Mouse (Mus musculus): Measurements from ENCODE around the gene Nid1.
"Not testable (repeated sequence)": the region's sequence is repeated elsewhere in the genome, so short reads cannot be mapped to it uniquely, and the experiment has no call there.

Gene Nid1

DNA sequence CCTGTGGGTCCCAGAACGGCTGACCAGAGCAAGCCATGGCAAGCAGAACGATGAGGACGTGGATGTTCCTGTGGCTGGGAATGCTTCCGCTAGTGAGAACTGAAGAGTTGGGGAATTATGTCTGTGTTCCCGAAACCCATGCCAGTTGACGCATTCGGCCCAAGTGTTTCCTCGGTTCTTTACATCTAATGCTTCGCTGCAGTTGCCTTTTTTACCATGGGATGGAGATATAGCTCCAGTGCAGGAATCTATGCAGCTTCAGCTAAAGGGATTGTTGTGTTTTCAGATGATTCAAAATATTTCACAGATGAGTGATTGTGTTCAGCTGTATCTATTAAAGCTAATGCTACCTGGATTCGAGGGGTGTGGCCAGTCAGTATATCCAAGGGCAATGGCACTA is 105.7 kb downstream of the Nid1 start:
- DNase-seq (ENCODE audit: low read depth): not testable (repeated sequence)

DNA sequence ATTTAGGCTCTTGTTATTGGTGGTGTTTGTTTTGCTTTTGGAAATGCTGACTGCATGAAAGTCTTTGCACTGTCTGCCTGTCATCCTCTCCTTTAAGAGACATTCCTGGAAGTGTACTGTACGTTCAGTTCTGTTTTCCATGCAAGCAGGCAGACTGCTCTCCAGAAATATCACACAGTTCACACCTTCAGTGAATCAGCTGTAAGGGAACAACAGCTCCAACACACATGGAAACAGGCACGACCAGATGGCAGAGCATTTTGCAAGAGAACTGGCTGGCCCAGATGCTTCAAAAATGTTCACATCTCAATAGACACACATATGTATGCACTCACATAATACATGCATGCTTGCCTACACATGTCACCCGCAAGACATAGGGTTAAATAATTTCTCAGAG is 109.4 kb downstream of the Nid1 start:
- DNase-seq (ENCODE audit: low read depth): no peak

DNA sequence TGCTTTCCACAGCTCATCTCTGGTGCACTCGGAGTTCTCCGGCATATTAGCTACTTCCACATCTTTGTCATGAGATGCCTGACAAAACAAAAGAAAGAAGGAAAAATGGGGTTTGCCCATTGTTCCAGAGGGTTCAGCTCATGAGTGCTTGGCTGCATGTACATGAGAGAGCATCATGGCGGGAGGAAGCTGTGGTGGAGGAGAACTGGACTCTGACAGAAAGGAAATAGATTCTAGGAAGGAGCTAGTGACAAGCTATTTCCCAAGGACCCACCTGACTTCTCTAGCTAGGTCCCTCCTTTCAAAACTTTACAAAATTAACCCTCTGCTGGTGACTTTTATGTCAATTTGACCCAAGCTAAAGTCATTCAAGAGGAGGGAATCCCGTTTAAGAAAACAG is 110.5 kb downstream of the Nid1 start:
- no peak for DNase-seq (ENCODE audit: low read depth)

DNA sequence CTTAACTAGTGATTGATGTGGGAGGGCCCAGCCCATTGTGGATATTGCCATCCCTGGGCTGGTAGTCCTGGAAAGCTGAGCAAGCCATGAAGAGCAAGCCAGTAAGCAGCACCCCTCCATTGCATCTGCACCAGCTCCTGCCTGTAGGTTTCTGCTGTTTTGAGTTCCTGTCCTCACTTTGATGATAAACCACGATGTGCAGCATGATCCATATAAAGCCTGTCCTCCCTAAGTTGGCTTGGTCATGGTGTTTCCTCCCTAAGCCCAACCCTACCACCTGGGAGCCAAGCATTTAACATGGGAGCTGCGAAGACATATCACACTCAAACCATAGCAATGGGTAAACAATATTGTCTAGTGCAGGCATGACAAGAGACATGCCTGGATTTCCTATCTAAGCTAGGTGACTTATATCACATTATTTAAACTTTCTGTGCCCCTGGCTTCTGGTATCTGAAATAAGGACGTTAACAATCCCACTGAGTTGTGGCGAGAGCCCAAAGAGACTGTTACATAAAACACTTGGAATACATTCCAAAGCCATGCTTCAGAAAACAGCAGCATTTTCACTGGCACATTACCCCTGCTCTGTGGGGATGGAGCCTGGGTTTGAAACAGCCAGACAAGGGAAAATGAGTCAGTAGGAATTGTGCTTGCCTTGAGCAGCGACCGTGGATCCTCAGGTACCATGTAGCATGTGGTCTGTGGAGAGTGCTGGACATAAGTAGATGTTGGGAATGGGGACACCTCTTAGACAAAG is 111.3 kb downstream of the Nid1 start:
- no peak for DNase-seq (ENCODE audit: low read depth)

DNA sequence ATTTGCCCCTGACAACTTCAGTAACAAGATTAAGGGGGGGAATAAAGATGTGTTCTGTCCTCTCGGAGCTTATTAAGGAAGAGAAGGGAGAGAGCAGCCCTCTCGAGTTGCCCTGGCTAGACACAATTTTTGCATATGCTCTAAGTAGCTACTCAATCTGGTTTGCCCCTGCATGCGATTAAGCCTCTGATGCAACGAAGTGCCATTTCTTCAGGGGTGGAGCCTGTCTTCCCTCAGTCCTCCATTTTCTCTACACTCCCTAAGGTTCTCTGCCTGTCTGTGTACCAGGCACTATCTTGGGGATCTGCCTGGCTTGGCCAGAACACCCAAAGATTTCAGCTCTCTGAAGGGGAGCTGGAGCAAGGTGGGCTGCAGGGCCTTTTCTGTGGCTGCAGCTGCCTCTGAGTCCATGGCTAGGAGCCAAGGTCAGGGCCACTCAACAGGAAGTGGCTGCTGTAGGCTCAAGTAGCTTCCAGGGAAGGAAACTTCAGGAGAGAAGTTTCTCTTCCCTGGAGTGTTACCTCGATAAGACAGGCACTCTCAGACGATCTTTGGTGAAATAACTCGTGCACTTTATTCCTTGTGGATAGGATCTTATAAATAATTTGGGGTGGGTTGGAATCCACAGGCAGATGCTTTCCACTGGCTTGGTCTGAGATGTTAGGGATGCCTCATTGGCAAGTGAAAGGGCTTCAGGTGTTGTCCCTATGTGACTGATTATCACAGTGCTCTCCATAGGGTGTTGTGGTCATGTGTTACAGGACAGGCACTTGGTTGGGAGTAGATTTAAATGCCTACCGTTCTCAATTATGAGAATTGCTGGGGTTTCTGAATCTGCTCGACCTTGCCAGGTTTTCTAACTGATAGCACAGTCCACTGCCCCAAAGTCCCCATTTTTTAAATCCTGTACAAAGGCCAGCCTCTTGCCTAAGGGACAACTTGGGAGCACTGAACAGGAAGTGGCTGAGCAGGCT is 112.6 kb downstream of the Nid1 start:
- DNase-seq (ENCODE audit: low read depth): no peak

DNA sequence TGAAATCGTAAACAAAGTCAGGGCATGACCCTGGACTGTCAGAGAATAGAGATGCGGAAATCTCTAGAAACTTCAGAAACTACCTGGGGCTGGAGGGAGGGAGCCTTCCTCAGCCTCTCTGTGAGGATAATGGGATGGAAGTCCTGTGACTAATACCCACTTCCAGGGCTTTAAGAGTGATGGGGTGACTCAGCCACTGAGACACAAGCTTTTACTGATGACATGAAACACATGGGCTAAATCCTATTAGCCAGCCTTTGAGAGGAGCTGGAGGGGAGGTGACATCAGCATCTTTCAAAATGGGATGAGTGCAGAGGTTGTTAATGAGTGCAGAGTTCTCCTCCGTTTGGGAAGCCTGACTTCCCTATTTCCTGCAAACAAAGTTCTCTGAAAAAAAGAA is 114.7 kb downstream of the Nid1 start:
- DNase-seq (ENCODE audit: low read depth): no peak

DNA sequence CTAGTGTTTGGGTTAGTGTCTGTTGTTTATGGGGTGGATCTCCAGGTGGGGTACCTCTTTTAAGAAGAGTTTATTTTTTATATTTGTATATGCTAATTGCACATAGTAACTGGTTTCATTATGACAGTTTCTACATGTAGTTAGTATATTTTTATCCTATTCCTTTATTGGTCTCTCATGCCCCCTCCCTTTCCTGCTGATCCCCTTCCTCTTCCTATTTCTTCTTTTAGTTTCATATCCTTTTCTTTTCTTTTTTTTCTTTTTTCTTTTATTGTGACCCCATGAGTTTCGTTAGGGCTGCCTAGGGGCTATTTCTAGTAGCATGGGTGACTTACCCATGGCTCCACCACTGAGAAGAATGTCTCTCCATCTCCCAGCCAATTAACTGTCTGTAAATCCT is 116.3 kb downstream of the Nid1 start:
- DNase-seq (ENCODE audit: low read depth): no peak

DNA sequence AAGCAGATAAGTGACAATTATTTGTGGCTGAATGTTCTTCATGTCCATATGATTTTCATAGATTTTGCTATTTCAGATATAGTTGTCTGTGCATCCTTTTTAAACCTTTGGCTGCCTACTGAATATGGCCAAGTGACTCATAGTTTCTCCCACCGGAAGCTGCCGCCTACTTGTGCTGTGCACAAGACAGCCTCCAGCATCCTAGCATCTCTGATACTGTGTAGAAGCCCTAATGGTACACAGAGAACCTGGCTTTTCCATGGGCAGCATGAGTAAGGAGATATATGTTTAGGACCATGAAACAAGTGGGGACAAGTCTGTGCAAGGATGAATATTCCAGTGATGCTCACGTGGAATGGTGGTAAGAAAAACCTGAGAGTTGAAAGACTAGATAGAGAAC is 117.8 kb downstream of the Nid1 start:
- no peak for DNase-seq (ENCODE audit: low read depth)

DNA sequence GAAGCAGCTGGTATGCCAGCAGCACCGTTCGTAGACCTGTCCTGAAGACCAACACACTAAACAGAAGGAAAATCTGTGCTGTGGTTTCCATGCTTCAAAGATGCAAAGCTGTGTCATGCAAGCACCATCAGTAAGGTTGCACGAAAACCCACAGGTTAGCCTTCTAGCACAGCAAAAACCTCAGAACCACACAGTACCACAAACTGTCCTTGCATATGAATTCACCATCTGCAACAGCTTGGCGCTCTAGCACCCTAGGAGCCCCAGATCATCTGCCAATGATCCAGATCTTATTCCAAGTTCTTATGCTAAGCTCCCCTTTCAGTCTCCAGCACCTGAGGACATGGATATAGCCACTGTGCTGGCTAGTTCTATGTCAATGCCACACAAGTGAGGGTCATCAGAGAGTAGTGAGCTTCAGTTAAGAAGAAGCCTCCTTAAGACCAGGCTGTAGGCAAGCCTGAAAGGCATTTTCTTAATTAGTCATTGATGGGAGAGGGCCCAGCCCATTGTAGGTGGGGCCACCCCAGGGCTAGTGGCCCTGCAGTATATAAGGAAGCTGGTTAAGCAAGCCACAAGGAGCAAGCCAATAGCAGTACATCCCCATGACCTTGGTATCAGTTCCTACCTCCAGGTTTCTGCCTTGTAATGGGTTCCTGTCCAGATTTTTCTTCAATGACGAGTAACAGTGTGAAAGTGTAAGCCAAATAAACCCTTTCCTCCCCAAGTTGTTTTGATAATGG is 119.8 kb downstream of the Nid1 start:
- peak; percentile 22 for DNase-seq (ENCODE audit: low read depth)

DNA sequence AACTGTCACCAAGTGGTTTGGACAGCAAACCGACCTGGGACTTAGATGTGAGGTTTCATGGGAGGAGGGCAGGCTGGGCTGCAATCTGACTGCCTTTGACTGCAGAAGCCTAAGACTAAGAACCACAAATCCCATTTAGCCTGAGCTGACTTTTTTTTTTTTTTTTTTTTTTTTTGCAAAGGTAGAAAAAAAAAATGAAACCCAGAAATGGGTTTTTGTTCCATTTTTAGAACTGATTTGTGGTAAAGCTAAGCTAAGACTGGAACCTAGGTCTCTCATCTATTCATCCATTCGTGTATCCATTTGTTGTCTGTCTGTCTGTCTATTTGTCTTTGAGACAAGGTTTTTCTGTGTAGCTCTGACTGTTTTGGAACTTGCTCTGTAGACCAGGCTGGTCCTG is 120.9 kb downstream of the Nid1 start:
- DNase-seq (ENCODE audit: low read depth): no peak

DNA sequence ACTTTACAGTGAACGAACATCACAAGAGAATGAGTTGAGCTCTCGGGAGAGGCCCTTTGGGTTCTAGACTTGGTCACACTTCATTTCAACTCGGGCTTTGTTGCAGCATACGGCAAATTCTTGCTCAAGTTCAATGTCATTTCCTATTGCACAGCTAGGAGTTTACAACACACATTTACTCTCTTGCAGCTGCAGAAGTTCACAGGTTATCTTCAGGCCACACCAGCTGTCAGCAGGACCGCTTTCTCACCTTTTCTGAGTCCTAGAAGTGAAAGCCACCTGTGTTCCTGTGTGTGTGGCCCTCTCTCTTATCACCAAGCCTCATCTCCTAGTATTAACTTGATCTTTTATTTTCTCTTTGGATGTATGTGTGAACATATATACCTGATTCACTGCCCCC is 121.5 kb downstream of the Nid1 start:
- DNase-seq (ENCODE audit: low read depth): peak; percentile 47

Data from induced T-regulatory cell, adult 2 months (primary cell).